Mouse (Mus musculus) ES-CJ7 (cell line): ENCODE results near the gene Gm2832.
"Not testable (repeated sequence)": the region's sequence is repeated elsewhere in the genome, so short reads cannot be mapped to it uniquely, and the experiment has no call there.

Experiments used
- DNase-seq: peaks from one replicate; pipeline ENCODE4 v3.0.0; 2011; ENCODE audit warnings: low read depth, low spot score

Gene Gm2832

GRCm38 (mm10) chr14:41278505-41278904, at the start of gene Gm2832:
Gene Gm2832, plus strand, starts transcription at chr14:41278805.
- not testable (repeated sequence) for DNase-seq

DNA sequence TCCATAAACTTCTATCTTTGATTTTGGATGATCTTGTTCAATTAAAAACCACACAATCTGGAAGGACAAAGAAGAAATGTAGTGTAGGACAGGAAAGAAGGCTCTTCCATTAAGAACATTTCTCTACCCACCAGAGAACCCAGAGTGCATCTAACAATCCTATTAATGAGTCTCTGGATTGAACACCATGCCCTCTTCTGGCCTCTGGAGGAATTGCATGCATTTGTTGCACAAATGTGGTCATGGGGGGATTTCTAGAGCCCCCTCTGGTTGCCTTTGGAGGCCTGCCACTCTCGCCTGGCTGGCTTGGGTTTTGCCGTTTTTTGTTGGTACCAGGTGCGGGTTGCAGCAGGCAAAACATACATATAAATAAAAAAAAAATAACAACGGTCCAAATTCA, 15.3 kb upstream of the Gm2832 start:
- not testable (repeated sequence) for DNase-seq

GRCm38 (mm10) chr14:41263853-41264755, 14.5 kb upstream of the Gm2832 start:
- peak; percentile 1 for DNase-seq

- DNase-seq, result peak; percentile 71
Measured at GRCm38 (mm10) chr14:41264756-41265566, 13.6 kb upstream of the Gm2832 start.

- DNase-seq, result not testable (repeated sequence)
Measured at GRCm38 (mm10) chr14:41285965-41286364, 7.4 kb downstream of the Gm2832 start.
